ENCODE assay signal across 8 mouse cellular contexts in the genomic region with DNA sequence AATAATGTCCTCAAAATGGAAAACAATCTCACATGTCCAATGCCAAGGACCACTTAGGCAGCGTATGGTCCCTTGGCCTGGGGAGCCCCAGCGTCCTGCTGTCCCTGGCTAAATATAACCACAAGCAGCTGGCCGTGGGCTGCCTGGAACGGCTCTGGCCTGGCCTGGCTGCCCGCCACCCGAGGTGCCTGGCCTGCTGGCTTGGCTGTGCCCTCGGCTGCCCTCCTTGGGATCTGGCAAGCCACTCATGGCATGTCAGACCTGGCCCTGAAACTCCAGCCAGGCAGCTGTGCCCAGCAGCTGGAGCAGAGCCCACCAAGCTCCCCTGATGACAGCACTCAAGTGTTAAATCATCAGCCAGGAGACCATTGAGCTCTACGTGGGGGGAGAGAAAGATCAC.
DNase-seq lines count a peak whose midpoint lies in the region; ATAC-seq and TF ChIP-seq lines count a peak whose summit lies in the region.

No protein-coding gene starts in this region.

- 0 out of 2 replicates have a peak, but pooled peaks have one; percentile 20 for ATAC-seq in lung, embryonic 15.5 days (ENCODE audit: borderline replicate concordance, extremely low read depth, low FRiP score, low TSS enrichment)
- no peak for ATAC-seq in frontal cortex, adult (ENCODE audit: low TSS enrichment)

- no peak for DNase-seq in lung, postnatal 25 days (ENCODE audit: low spot score)
- DNase-seq in cerebellum, adult 11-12 months = peak; percentile 96
- peak; percentile 78 to 89 for DNase-seq in heart, adult 2 months
- peak; percentile 21 for DNase-seq in kidney, postnatal 14 days
- peak; percentile 63 for DNase-seq in ovary, postnatal 36 days (ENCODE audit: low spot score)
- DNase-seq in layer of hippocampus, adult 9-10 months (ENCODE audit: low spot score) = no peak

- H3K4me3 ChIP-seq in lung, embryonic 15.5 days = no peak overlapping the region
- H3K4me3 ChIP-seq in heart, adult 2 months = peak overlapping the region; percentile 27; the same call in 1 of the 2 replicates

- no peak overlapping the region for H3K4me2 ChIP-seq in lung, embryonic 15.5 days

- H3K27ac ChIP-seq in lung, embryonic 15.5 days = no peak overlapping the region
- H3K27ac ChIP-seq in heart, adult 2 months = peak overlapping the region; percentile 80

- 30% methylated on average over 8 of the region's 8 CpGs for WGBS in lung, embryonic 15.5 days
- 19% methylated on average over 8 of the region's 8 CpGs for WGBS in heart, adult 2 months

- no peaks in the 10 kb centered on the region for H3K79me2 ChIP-seq in heart, adult 2 months (replicated peaks; ENCODE audit: control insufficient read depth, insufficient read depth, low read length)

- no peaks in the 10 kb centered on the region for H3K9me3 ChIP-seq in lung, embryonic 15.5 days

- H3K36me3 ChIP-seq in lung, embryonic 15.5 days = no peaks in the 10 kb centered on the region
- no peaks in the 10 kb centered on the region for H3K36me3 ChIP-seq in heart, adult 2 months (ENCODE audit: control insufficient read depth, insufficient read depth, low read length)

- TF ChIP-seq POLR2A in heart, adult 2 months (IDR thresholded peaks at IDR 0.05; ENCODE audit: insufficient read depth, low read depth, low read length) = no peak

- TF ChIP-seq CTCF in heart, adult 2 months (IDR thresholded peaks at IDR 0.05) = no peak

- TF ChIP-seq EP300 in heart, adult 2 months (IDR thresholded peaks at IDR 0.05; ENCODE audit: insufficient read depth, low read depth, low read length) = peak; percentile 75

- intact Hi-C loops in heart, adult 2 months (cut with DNase I) = loop anchor here (5.0 kb wide), 1 partner anchor 302 kb away; no protein-coding TSS in a partner anchor

- peaks cover 17% of the 10 kb centered on the region; the same call in 1 of the 2 replicates for H3K27me3 ChIP-seq in lung, embryonic 15.5 days
- no peaks in the 10 kb centered on the region for H3K27me3 ChIP-seq in heart, adult 2 months (ENCODE audit: control insufficient read depth, insufficient read depth, low read length)

- peaks cover 6% of the 10 kb centered on the region for H3K4me1 ChIP-seq in lung, embryonic 15.5 days
- no peaks in the 10 kb centered on the region for H3K4me1 ChIP-seq in heart, adult 2 months (ENCODE audit: control insufficient read depth, insufficient read depth, low read length)

- no peak overlapping the region for H3K9ac ChIP-seq in lung, embryonic 15.5 days
- no peak overlapping the region for H3K9ac ChIP-seq in heart, adult 2 months (ENCODE audit: low read depth, low read length)

Comparison
In these comparisons a context has a peak if more than half of its experiments do, and no peak if none do; other contexts are left out.
1. DNase-seq: peak in cerebellum, adult 11-12 months (single experiment), heart, adult 2 months (2 of 2), kidney, postnatal 14 days (single experiment) and ovary, postnatal 36 days (single experiment); none in lung, postnatal 25 days (single experiment) and layer of hippocampus, adult 9-10 months (single experiment).